Mouse (Mus musculus) effector memory CD4-positive, alpha-beta T cell, adult 5 months (primary cell): Measurements from ENCODE around the gene Slc6a5. TPM values are rescaled to one million over a fixed set of nuclear protein-coding genes. Genes with fewer than 3 reads are reported as not detected.

Experiments used
- polyA plus RNA-seq: library from polyadenylated mRNA; unstranded; fragments of 100-300 nt; shearing (Covaris generic); gene quantifications from one replicate; pipeline ENCODE4 v1.2.1, GENCODE M21; 2017

The Slc6a5 gene
- not detected for polyA plus RNA-seq

GRCm38 (mm10) chr7:49909850-49910249, at the start of gene Slc6a5:
TSS of gene Slc6a5 (plus strand) at chr7:49910146.

DNA sequence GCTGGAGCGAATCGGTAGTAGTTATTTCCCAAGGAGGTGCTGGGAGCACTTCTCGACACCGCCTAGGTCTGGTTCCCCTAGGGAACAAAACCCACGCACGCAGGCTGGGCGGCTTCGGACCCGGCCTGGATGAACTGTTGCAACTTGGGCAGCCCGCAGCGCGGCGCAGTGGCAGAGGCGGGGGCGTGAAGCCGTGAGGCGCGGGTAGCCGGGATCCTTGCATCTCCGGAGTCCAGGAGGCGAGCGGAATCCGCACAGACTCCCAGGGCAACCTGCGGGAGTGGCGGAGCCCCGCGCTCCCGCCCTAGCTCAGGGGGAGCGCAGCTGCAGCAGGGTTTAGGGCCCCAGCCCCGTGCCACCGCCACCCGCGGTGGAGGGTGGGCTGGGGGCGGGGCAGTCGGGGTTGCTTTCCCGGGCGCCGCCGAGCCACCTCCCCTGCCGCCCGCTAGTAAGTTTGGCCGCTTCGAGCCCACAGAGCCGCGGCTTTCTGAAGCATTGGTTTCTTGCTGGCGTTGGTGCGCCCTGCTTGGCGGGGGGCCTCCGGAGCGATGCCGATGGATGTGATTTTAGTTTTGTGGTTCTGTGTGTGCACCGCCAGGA, 65.0 kb downstream of the Slc6a5 start, which contains the start of gene Nell1:
Nell1 (plus strand) TSS at position 24 of the 600 bp plus-strand sequence.

Other genes starting within 250 kb of the Slc6a5 start
- 22.4 TPM for gene Htatip2, start 151.0 kb upstream of the Slc6a5 start, polyA plus RNA-seq
- 62.0 TPM for gene Prmt3, start 131.8 kb upstream of the Slc6a5 start, polyA plus RNA-seq
- gene Nell1, start 64.7 kb downstream of the Slc6a5 start, polyA plus RNA-seq, result not detected